Comparison of ENCODE assay signal across 8 mouse cellular contexts in the genomic region with DNA sequence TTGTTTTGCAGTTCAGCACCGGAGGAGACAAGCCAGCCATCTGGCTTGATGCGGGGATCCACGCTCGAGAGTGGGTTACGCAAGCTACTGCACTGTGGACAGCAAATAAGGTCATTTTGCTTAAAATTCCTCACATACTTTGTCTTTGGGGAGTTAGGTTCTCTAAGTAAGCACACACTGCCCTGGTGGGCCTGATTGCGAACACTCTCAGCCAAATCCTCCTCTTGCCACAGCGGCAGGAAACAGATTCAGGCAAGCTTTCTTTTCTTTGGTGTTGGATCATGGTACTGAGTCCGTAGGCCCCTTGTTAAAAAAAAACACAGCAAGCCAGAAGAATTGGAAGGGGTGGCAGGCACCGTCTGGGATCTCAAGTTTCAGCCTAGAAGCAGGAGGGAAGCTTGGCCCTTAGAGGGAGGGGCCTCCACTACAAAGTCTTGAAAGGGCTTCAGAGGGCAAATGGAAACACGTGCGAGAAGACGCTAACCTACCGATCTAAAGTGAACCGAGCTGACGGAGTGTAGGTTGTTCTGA. TPM values are rescaled to one million over a fixed set of nuclear protein-coding genes. Genes with fewer than 3 reads are reported as not detected.
A peak's percentile ranks its signal among the peaks of the same experiment; 100 is the strongest.
DNase-seq lines count a peak whose midpoint lies in the region; ATAC-seq and TF ChIP-seq lines count a peak whose summit lies in the region.

No protein-coding gene starts in this region.

- ATAC-seq in cerebellum, adult (ENCODE audit: insufficient number of reproducible peaks, low FRiP score, low TSS enrichment): no peak
- ATAC-seq in forebrain, postnatal 0 days: no peak
- peak; percentile 41; the same call in 1 of the 2 replicates for ATAC-seq in liver, embryonic 16.5 days (ENCODE audit: low read depth)
- no peak for ATAC-seq in erythroid progenitor cell, adult 5-6 weeks (replicated peaks; ENCODE audit: low FRiP score, poor library complexity, severe bottlenecking)

- no peaks in the 10 kb centered on the region for H3K27me3 ChIP-seq in forebrain, postnatal 0 days (ENCODE audit: insufficient read depth, low read length)
- peaks cover 34% of the 10 kb centered on the region for H3K27me3 ChIP-seq in liver, embryonic 16.5 days (ENCODE audit: control insufficient read depth, insufficient read depth, low read depth, low read length)

- intact Hi-C loops in left cerebral cortex, postnatal 10 days (cut with DNase I): loop anchor here (5.0 kb wide), 1 partner anchor 87 kb away; no protein-coding TSS in a partner anchor

- H3K9ac ChIP-seq in forebrain, postnatal 0 days: no peak overlapping the region
- H3K9ac ChIP-seq in liver, embryonic 16.5 days (ENCODE audit: low read depth, low read length): no peak overlapping the region

- DNase-seq in cerebellum, postnatal 14 days: peak; percentile 55 to 65
- peak; percentile 26 for DNase-seq in Muller cell, postnatal 12 days (ENCODE audit: inconsistent ontology term)
- peak; percentile 50 for DNase-seq in forebrain, postnatal 0 days
- DNase-seq in left cerebral cortex, postnatal 10 days (ENCODE audit: extremely low spot score in 1 of 2, low spot score in 2 of 2): no peak
- DNase-seq in thymus, postnatal 36 days: no peak

- 17% methylated on average over 15 of the region's 15 CpGs for WGBS in forebrain, postnatal 0 days
- WGBS in liver, embryonic 16.5 days (ENCODE audit: insufficient replicate concordance): 15% methylated on average over 15 of the region's 15 CpGs

- H3K4me1 ChIP-seq in forebrain, postnatal 0 days (ENCODE audit: insufficient read depth): peaks cover 39% of the 10 kb centered on the region
- H3K4me1 ChIP-seq in liver, embryonic 16.5 days (ENCODE audit: control insufficient read depth, low read depth, low read length): no peaks in the 10 kb centered on the region

- TF ChIP-seq CTCF in forebrain, postnatal 0 days (IDR thresholded peaks at IDR 0.05; ENCODE audit: low read depth): no peak

- H3K4me2 ChIP-seq in forebrain, postnatal 0 days (ENCODE audit: low read depth): no peak overlapping the region
- H3K4me2 ChIP-seq in liver, embryonic 16.5 days (ENCODE audit: low read depth, low read length): no peak overlapping the region

- no peaks in the 10 kb centered on the region for H3K36me3 ChIP-seq in forebrain, postnatal 0 days (ENCODE audit: insufficient read depth)
- no peaks in the 10 kb centered on the region for H3K36me3 ChIP-seq in liver, embryonic 16.5 days (ENCODE audit: control insufficient read depth, insufficient read depth)

- peak overlapping the region; percentile 17; the same call in 1 of the 2 replicates for H3K27ac ChIP-seq in forebrain, postnatal 0 days (ENCODE audit: low read depth, low read length)
- no peak overlapping the region for H3K27ac ChIP-seq in liver, embryonic 16.5 days (ENCODE audit: low read length)

- no peak overlapping the region for H3K4me3 ChIP-seq in forebrain, postnatal 0 days (ENCODE audit: low read depth, low read length)
- no peak overlapping the region for H3K4me3 ChIP-seq in liver, embryonic 16.5 days (ENCODE audit: low read depth, low read length)

- no peaks in the 10 kb centered on the region for H3K9me3 ChIP-seq in forebrain, postnatal 0 days (ENCODE audit: low read length)
- no peaks in the 10 kb centered on the region for H3K9me3 ChIP-seq in liver, embryonic 16.5 days (replicated peaks; ENCODE audit: control insufficient read depth, low read length)

RNA-seq across cellular contexts. Expression of gene Cpa2, which starts 7.9 kb away (rescaled TPM):
- total RNA-seq in forebrain, postnatal 0 days (2014; rRNA removed): 6.8 and 10.0 TPM in 2 replicates
- 16.6 and 17.1 TPM in 2 replicates for polyA plus RNA-seq in forebrain, postnatal 0 days (2015; fragmentation: Nextera tagmentation; extraction: Ambion mirVana)
- polyA plus RNA-seq in liver, embryonic 16.5 days (2015; fragmentation: Nextera tagmentation; extraction: Ambion mirVana): 2.1 and 9.1 TPM in 2 replicates
- not detected in 2 replicates for total RNA-seq in erythroid progenitor cell, adult 5-6 weeks (2015; ENCODE audit: low replicate concordance)
- total RNA-seq in erythroid progenitor cell, adult 5-6 weeks (2017; ENCODE audit: low replicate concordance): not detected in 2 replicates
- 1 to 10 TPM; 3.6 to 4.6 TPM for total RNA-seq in left cerebral cortex, postnatal 10 days (2021)

RNA-seq across cellular contexts. Expression of gene Cpa4, which starts 18.9 kb away (rescaled TPM):
- 0.23 and 0.38 TPM in 2 replicates for total RNA-seq in forebrain, postnatal 0 days (2014; rRNA removed)
- 0.58 and 0.88 TPM in 2 replicates for polyA plus RNA-seq in forebrain, postnatal 0 days (2015; fragmentation: Nextera tagmentation; extraction: Ambion mirVana)
- polyA plus RNA-seq in liver, embryonic 16.5 days (2015; fragmentation: Nextera tagmentation; extraction: Ambion mirVana): 0.05 and 0.20 TPM in 2 replicates
- total RNA-seq in erythroid progenitor cell, adult 5-6 weeks (2015; ENCODE audit: low replicate concordance): not detected in 2 replicates
- not detected in 2 replicates for total RNA-seq in erythroid progenitor cell, adult 5-6 weeks (2017; ENCODE audit: low replicate concordance)
- under 1 TPM; 0.15 to 0.16 TPM for total RNA-seq in left cerebral cortex, postnatal 10 days (2021)

RNA-seq across cellular contexts. Expression of gene Ssmem1, which starts 39.6 kb away (rescaled TPM):
- total RNA-seq in forebrain, postnatal 0 days (2014; rRNA removed): 0.95 and 1.4 TPM in 2 replicates
- polyA plus RNA-seq in forebrain, postnatal 0 days (2015; fragmentation: Nextera tagmentation; extraction: Ambion mirVana): 0.29 TPM in 1 of 2 replicates, not detected in the other
- 0.06 and 0.07 TPM in 2 replicates for polyA plus RNA-seq in liver, embryonic 16.5 days (2015; fragmentation: Nextera tagmentation; extraction: Ambion mirVana)
- not detected in 2 replicates for total RNA-seq in erythroid progenitor cell, adult 5-6 weeks (2015; ENCODE audit: low replicate concordance)
- not detected in 2 replicates for total RNA-seq in erythroid progenitor cell, adult 5-6 weeks (2017; ENCODE audit: low replicate concordance)
- total RNA-seq in left cerebral cortex, postnatal 10 days (2021): 1 to 10 TPM in 1 of 2 experiments, under 1 TPM in 1; 0.39 to 1.4 TPM

RNA-seq across cellular contexts. Expression of gene Tmem209, which starts 39.7 kb away (rescaled TPM):
- 44.4 and 49.8 TPM in 2 replicates for total RNA-seq in forebrain, postnatal 0 days (2014; rRNA removed)
- 19.7 and 24.2 TPM in 2 replicates for polyA plus RNA-seq in forebrain, postnatal 0 days (2015; fragmentation: Nextera tagmentation; extraction: Ambion mirVana)
- 17.6 and 20.0 TPM in 2 replicates for polyA plus RNA-seq in liver, embryonic 16.5 days (2015; fragmentation: Nextera tagmentation; extraction: Ambion mirVana)
- total RNA-seq in erythroid progenitor cell, adult 5-6 weeks (2015; ENCODE audit: low replicate concordance): 54.5 and 55.5 TPM in 2 replicates
- 47.7 and 61.2 TPM in 2 replicates for total RNA-seq in erythroid progenitor cell, adult 5-6 weeks (2017; ENCODE audit: low replicate concordance)
- total RNA-seq in left cerebral cortex, postnatal 10 days (2021): 10 to 100 TPM; 16.3 to 16.6 TPM

Comparison
In these comparisons a context has a peak if more than half of its experiments do, and no peak if none do; other contexts are left out.
1. DNase-seq: peak in cerebellum, postnatal 14 days (2 of 2), Muller cell, postnatal 12 days (single experiment) and forebrain, postnatal 0 days (single experiment); none in left cerebral cortex, postnatal 10 days (0 of 2) and thymus, postnatal 36 days (0 of 2).